Mouse (Mus musculus): ENCODE results near the gene Fyb2. TPM values are rescaled to one million over a fixed set of nuclear protein-coding genes. Genes with fewer than 3 reads are reported as not detected.

Fyb2 gene
- polyA plus RNA-seq, 1 experiment from 2014 or later = not detected

DNA sequence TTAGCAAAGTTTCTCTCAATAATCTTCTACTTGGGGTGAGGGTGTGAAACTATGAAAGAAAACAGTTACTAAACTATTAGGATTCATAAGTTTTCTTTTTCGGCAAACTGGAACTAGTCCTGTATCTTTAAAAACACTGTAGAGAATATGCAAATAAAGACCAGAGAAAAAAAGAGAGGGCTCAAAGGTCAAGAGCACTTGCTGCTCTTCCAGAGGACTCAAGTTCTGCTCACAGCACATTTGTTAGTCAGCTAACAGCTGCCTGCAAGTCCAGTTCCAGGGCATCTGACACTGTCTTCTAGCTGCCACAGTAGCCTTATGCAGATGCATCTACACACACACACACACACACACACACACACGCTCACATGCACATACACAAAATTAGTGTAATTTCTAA lies 59.4 kb downstream of the Fyb2 start:
- ATAC-seq (ENCODE audit: insufficient number of reproducible peaks, insufficient read depth, low FRiP score, low read depth) = no peak
- Histone ChIP-seq H3K4me3 (ENCODE audit: control insufficient read depth in 1 of 2, insufficient read depth in 1 of 2, low read depth in 1 of 2, low read length in 2 of 2) (no peak overlapping the region), H3K27ac (replicated peaks in 1 of 2; ENCODE audit: control insufficient read depth in 1 of 2, insufficient read depth in 1 of 2, low read depth in 2 of 2, low read length in 2 of 2) (no peak overlapping the region), H3K4me2 (ENCODE audit: low read length) (no peak overlapping the region), H3K4me1 (ENCODE audit: control insufficient read depth in 2 of 2, insufficient read depth in 2 of 2, low read length in 2 of 2) (no peaks in the 10 kb centered on the region), H3K36me3 (ENCODE audit: control insufficient read depth, insufficient read depth, low read length) (no peaks in the 10 kb centered on the region), H3K9ac (ENCODE audit: low read length) (no peak overlapping the region), H3K9me3 (ENCODE audit: control insufficient read depth, low read length) (no peaks in the 10 kb centered on the region), H3K27me3 (ENCODE audit: control insufficient read depth, insufficient read depth, low read length) (no peaks in the 10 kb centered on the region)
- WGBS = 87% methylated on average over 2 of the region's 2 CpGs

DNA sequence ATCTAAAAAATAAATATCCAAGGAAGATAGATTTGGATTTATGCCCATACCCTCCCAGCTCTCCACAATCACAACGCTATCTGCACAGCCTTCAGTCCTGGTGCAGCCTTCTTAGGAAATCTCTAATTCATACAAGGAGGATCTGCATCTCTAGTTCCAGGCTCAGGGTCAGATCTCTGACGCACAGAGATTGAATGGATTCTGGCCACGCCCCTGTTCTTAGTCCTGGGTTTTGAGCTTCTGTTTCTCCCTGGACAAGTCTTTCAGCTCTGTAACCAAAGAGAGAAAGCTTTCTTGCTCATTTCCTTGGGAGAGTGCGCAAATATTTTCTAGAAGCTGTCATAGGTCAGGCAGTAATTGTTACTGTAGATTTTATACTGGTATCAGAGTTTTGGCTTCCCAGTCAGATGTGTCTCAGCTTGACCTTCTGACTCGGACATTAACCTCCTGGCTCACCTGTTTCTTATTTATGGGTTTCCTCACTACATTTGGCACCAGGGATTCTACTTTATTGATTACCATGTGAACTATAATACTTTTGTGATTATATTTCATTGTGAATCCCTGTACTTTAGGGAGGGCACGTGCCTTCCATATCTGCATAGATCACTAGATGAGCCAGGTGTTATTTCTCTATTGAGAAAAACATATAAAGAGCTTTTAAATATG lies 62.0 kb downstream of the Fyb2 start:
- Histone ChIP-seq H3K27me3 (ENCODE audit: control insufficient read depth, insufficient read depth, low read length) (no peaks in the 10 kb centered on the region), H3K36me3 (ENCODE audit: control insufficient read depth, insufficient read depth, low read length) (no peaks in the 10 kb centered on the region), H3K9me3 (ENCODE audit: control insufficient read depth, low read length) (no peaks in the 10 kb centered on the region), H3K4me1 (ENCODE audit: control insufficient read depth in 2 of 2, insufficient read depth in 2 of 2, low read length in 2 of 2) (no peaks in the 10 kb centered on the region), H3K9ac (ENCODE audit: low read length) (no peak overlapping the region), H3K4me3 (ENCODE audit: control insufficient read depth in 1 of 2, insufficient read depth in 1 of 2, low read depth in 1 of 2, low read length in 2 of 2) (no peak overlapping the region), H3K4me2 (ENCODE audit: low read length) (no peak overlapping the region), H3K27ac (replicated peaks in 1 of 2; ENCODE audit: control insufficient read depth in 1 of 2, insufficient read depth in 1 of 2, low read depth in 2 of 2, low read length in 2 of 2) (no peak overlapping the region)
- 85% methylated on average over 6 of the region's 6 CpGs for WGBS
- no peak for ATAC-seq (ENCODE audit: insufficient number of reproducible peaks, insufficient read depth, low FRiP score, low read depth)

DNA sequence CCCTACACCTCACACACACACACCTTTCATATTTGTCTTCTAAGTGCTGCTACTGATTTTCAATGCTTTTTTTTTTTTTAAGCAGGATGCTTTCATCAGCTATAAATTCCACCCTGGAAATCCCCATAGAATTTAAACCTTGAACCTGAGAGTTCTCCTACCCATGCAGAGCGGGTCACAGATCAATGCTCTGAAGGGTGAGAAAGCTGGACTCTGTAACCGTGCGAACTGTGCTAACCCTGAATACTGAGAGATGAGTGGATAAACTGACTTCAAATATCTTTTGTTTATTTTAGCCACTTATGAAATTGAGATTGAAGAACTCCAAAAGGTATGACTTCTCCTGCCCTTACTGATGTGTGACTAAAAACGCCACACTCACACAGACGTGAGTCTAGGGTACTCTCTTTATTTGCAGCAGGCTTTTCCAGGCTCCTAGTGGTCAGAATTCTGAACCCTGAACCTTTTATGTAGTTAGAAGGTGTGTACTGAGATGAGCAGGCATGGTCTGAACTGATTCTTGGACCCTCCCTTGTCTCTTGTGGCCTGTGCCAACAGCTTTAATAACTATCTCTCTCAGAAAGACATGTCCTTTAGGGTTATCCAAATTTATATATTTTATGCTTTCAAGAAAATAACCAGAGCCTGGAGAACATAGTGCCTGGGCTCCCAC lies 72.8 kb downstream of the Fyb2 start:
- Histone ChIP-seq H3K27me3 (ENCODE audit: control insufficient read depth, insufficient read depth, low read length) (no peaks in the 10 kb centered on the region), H3K36me3 (ENCODE audit: control insufficient read depth, insufficient read depth, low read length) (no peaks in the 10 kb centered on the region), H3K27ac (replicated peaks in 1 of 2; ENCODE audit: control insufficient read depth in 1 of 2, insufficient read depth in 1 of 2, low read depth in 2 of 2, low read length in 2 of 2) (no peak overlapping the region), H3K4me3 (ENCODE audit: control insufficient read depth in 1 of 2, insufficient read depth in 1 of 2, low read depth in 1 of 2, low read length in 2 of 2) (no peak overlapping the region), H3K9ac (ENCODE audit: low read length) (no peak overlapping the region), H3K9me3 (ENCODE audit: control insufficient read depth, low read length) (no peaks in the 10 kb centered on the region), H3K4me2 (ENCODE audit: low read length) (no peak overlapping the region), H3K4me1 (ENCODE audit: control insufficient read depth in 2 of 2, insufficient read depth in 2 of 2, low read length in 2 of 2) (no peaks in the 10 kb centered on the region)
- WGBS = 85% methylated on average over 5 of the region's 5 CpGs
- no peak for ATAC-seq (ENCODE audit: insufficient number of reproducible peaks, insufficient read depth, low FRiP score, low read depth)

DNA sequence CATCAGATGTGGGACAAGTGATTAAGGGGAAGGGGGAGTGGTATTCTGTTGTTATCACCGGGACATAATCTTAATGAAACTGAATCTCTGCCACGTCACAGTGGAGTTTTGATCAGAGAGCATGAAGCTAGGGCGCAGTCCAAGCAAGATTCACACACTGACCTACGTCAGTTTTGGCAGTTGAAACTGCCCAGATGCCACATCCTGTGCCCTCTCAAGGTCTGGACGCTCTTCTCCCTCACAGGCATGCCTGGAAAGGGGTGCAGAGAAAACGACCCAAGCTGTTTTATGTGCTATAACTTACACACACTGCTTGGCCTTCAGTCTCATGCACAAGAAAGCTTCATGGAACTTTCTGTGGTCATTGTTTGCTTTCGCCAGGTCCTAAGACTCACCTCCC lies 74.4 kb downstream of the Fyb2 start:
- no peak for ATAC-seq (ENCODE audit: insufficient number of reproducible peaks, insufficient read depth, low FRiP score, low read depth)
- Histone ChIP-seq H3K4me3 (ENCODE audit: control insufficient read depth in 1 of 2, insufficient read depth in 1 of 2, low read depth in 1 of 2, low read length in 2 of 2) (no peak overlapping the region), H3K9me3 (ENCODE audit: control insufficient read depth, low read length) (no peaks in the 10 kb centered on the region), H3K4me2 (ENCODE audit: low read length) (no peak overlapping the region), H3K4me1 (ENCODE audit: control insufficient read depth in 2 of 2, insufficient read depth in 2 of 2, low read length in 2 of 2) (no peaks in the 10 kb centered on the region), H3K36me3 (ENCODE audit: control insufficient read depth, insufficient read depth, low read length) (no peaks in the 10 kb centered on the region), H3K27me3 (ENCODE audit: control insufficient read depth, insufficient read depth, low read length) (no peaks in the 10 kb centered on the region), H3K9ac (ENCODE audit: low read length) (no peak overlapping the region), H3K27ac (replicated peaks in 1 of 2; ENCODE audit: control insufficient read depth in 1 of 2, insufficient read depth in 1 of 2, low read depth in 2 of 2, low read length in 2 of 2) (no peak overlapping the region)
- 59% methylated on average over 7 of the region's 7 CpGs for WGBS

DNA sequence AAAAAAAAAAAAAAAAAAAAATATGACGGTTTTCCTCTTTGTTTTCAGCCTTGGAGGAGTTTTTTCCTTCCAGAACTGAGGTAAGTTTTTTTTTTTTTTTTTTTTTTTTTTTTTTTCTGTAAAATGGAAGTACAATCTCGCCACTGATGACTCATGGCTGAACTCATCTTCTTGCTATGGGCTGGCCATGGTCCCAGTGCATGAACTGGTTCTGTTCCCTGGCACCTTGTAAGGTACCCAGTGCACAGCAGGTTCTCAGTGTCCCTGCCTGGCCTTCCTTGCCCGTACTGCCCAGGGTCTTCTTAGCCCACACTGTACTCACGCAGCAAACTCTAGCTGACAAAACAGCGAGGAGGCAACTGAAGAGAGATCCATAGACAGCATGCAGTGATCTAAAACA lies 74.8 kb downstream of the Fyb2 start:
- Histone ChIP-seq H3K4me3 (ENCODE audit: control insufficient read depth in 1 of 2, insufficient read depth in 1 of 2, low read depth in 1 of 2, low read length in 2 of 2) (no peak overlapping the region), H3K9ac (ENCODE audit: low read length) (no peak overlapping the region), H3K4me1 (ENCODE audit: control insufficient read depth in 2 of 2, insufficient read depth in 2 of 2, low read length in 2 of 2) (no peaks in the 10 kb centered on the region), H3K9me3 (ENCODE audit: control insufficient read depth, low read length) (no peaks in the 10 kb centered on the region), H3K4me2 (ENCODE audit: low read length) (no peak overlapping the region), H3K27me3 (ENCODE audit: control insufficient read depth, insufficient read depth, low read length) (no peaks in the 10 kb centered on the region), H3K36me3 (ENCODE audit: control insufficient read depth, insufficient read depth, low read length) (no peaks in the 10 kb centered on the region), H3K27ac (replicated peaks in 1 of 2; ENCODE audit: control insufficient read depth in 1 of 2, insufficient read depth in 1 of 2, low read depth in 2 of 2, low read length in 2 of 2) (no peak overlapping the region)
- WGBS = 78% methylated on average over 5 of the region's 5 CpGs
- ATAC-seq (ENCODE audit: insufficient number of reproducible peaks, insufficient read depth, low FRiP score, low read depth) = no peak

DNA sequence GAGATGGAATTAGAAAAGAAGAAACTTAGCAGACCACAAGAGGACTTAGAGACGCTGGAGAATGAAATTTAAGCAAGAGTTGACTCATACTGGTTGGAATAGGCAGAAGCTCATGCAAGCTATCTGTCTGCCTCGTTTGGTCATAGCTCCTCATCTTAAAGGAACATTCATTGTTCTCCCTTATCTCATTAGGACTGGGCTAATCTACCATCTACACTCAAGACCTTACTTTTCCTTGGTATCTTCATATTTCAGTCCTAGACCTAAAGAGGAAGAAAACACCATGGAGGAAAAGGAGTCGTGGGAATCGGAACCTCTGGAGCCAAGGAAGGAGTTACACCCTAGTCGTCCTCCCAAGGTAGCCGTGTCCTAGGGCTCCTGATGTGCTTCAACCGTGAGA lies 75.5 kb downstream of the Fyb2 start:
- H3K36me3 ChIP-seq (ENCODE audit: control insufficient read depth, insufficient read depth, low read length) = no peaks in the 10 kb centered on the region
- no peak overlapping the region for H3K4me2 ChIP-seq (ENCODE audit: low read length)
- no peak overlapping the region for H3K9ac ChIP-seq (ENCODE audit: low read length)
- WGBS = 83% methylated on average over 7 of the region's 7 CpGs
- no peak overlapping the region for H3K4me3 ChIP-seq (ENCODE audit: control insufficient read depth in 1 of 2, insufficient read depth in 1 of 2, low read depth in 1 of 2, low read length in 2 of 2)
- no peaks in the 10 kb centered on the region for H3K9me3 ChIP-seq (ENCODE audit: control insufficient read depth, low read length)
- H3K27ac ChIP-seq (replicated peaks in 1 of 2; ENCODE audit: control insufficient read depth in 1 of 2, insufficient read depth in 1 of 2, low read depth in 2 of 2, low read length in 2 of 2) = no peak overlapping the region
- ATAC-seq (ENCODE audit: insufficient number of reproducible peaks, insufficient read depth, low FRiP score, low read depth) = no peak
- no peaks in the 10 kb centered on the region for H3K4me1 ChIP-seq (ENCODE audit: control insufficient read depth in 2 of 2, insufficient read depth in 2 of 2, low read length in 2 of 2)
- H3K27me3 ChIP-seq (ENCODE audit: control insufficient read depth, insufficient read depth, low read length) = no peaks in the 10 kb centered on the region

DNA sequence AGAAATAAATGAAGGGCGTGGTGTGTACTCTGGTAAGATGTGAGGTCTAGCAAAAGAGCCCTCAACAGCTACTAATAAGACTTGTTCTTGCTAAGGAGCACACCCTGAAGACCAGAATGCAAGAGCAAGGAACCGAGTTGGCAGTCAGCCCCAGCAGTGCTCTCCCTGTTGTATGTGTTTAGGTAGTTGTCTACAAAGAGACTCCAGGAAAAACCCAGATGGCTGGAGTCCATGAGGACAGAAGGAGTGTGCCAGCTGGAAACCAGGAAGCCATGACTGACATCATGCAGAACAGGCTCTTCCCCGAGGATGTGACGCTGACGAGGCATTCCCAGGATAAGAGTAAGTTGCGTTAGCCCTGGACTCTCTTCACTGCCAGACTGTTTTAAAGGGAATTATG lies 76.8 kb downstream of the Fyb2 start:
- no peak for ATAC-seq (ENCODE audit: insufficient number of reproducible peaks, insufficient read depth, low FRiP score, low read depth)
- no peaks in the 10 kb centered on the region for H3K4me1 ChIP-seq (ENCODE audit: control insufficient read depth in 2 of 2, insufficient read depth in 2 of 2, low read length in 2 of 2)
- no peak overlapping the region for H3K4me3 ChIP-seq (ENCODE audit: control insufficient read depth in 1 of 2, insufficient read depth in 1 of 2, low read depth in 1 of 2, low read length in 2 of 2)
- H3K27me3 ChIP-seq (ENCODE audit: control insufficient read depth, insufficient read depth, low read length) = no peaks in the 10 kb centered on the region
- no peaks in the 10 kb centered on the region for H3K36me3 ChIP-seq (ENCODE audit: control insufficient read depth, insufficient read depth, low read length)
- H3K9me3 ChIP-seq (ENCODE audit: control insufficient read depth, low read length) = no peaks in the 10 kb centered on the region
- H3K9ac ChIP-seq (ENCODE audit: low read length) = no peak overlapping the region
- 78% methylated on average over 6 of the region's 6 CpGs for WGBS
- H3K27ac ChIP-seq (replicated peaks in 1 of 2; ENCODE audit: control insufficient read depth in 1 of 2, insufficient read depth in 1 of 2, low read depth in 2 of 2, low read length in 2 of 2) = no peak overlapping the region
- no peak overlapping the region for H3K4me2 ChIP-seq (ENCODE audit: low read length)

DNA sequence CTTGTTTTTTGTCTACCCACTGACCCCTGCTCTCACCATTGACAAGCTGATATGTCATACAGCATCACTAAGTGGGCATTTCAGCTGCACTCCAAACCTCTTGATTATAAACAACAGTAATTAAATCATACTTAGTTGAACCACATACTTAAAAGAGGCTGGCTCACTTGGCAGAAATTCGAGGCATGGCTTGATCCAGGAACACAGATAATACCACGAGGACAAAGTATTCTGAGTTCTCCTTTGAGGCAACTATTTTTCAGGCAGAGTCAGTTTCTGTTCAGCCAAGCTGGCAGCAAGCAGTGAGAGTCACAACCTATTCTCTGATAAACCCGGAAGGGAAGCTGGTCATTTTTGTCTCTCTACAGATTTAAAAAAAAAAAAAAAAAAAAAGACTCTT lies 77.4 kb downstream of the Fyb2 start:
- no peaks in the 10 kb centered on the region for H3K27me3 ChIP-seq (ENCODE audit: control insufficient read depth, insufficient read depth, low read length)
- no peak overlapping the region for H3K27ac ChIP-seq (replicated peaks in 1 of 2; ENCODE audit: control insufficient read depth in 1 of 2, insufficient read depth in 1 of 2, low read depth in 2 of 2, low read length in 2 of 2)
- no peaks in the 10 kb centered on the region for H3K36me3 ChIP-seq (ENCODE audit: control insufficient read depth, insufficient read depth, low read length)
- no peak overlapping the region for H3K4me2 ChIP-seq (ENCODE audit: low read length)
- no peak overlapping the region for H3K9ac ChIP-seq (ENCODE audit: low read length)
- WGBS = 71% methylated on average over 3 of the region's 3 CpGs
- H3K9me3 ChIP-seq (ENCODE audit: control insufficient read depth, low read length) = no peaks in the 10 kb centered on the region
- ATAC-seq (ENCODE audit: insufficient number of reproducible peaks, insufficient read depth, low FRiP score, low read depth) = no peak
- no peaks in the 10 kb centered on the region for H3K4me1 ChIP-seq (ENCODE audit: control insufficient read depth in 2 of 2, insufficient read depth in 2 of 2, low read length in 2 of 2)
- H3K4me3 ChIP-seq (ENCODE audit: control insufficient read depth in 1 of 2, insufficient read depth in 1 of 2, low read depth in 1 of 2, low read length in 2 of 2) = no peak overlapping the region

All from heart, embryonic 14.5 days (tissue).